Mouse (Mus musculus) megakaryocyte, embryonic 14.5 days (primary cell): ENCODE measurements around the gene Bloc1s5. TPM values are rescaled to one million over a fixed set of nuclear protein-coding genes. Genes with fewer than 3 reads are reported as not detected.

ENCODE experiments used
- H3K27me3 ChIP-seq: replicated peaks from 2 replicates; pipeline ENCODE3; 2012; ENCODE audit warnings: inconsistent platforms
- H3K36me3 ChIP-seq: replicated peaks from 2 replicates; pipeline ENCODE3; 2012; ENCODE audit warnings: low read length, inconsistent platforms, mixed read lengths
- H3K4me1 ChIP-seq: 2 replicates; pipeline ENCODE4 v1.6.1; 2012; ENCODE audit warnings: inconsistent platforms
- H3K4me3 ChIP-seq: replicated peaks from 2 replicates; pipeline ENCODE3; 2012; ENCODE audit warnings: moderate library complexity, mild to moderate bottlenecking, inconsistent platforms
- H3K9me3 ChIP-seq: 2 replicates; pipeline ENCODE4 v1.6.1; 2012; ENCODE audit warnings: inconsistent platforms
- FLI1 ChIP-seq: IDR thresholded peaks from 2 replicates; pipeline ENCODE4 v1.6.1; 2012; ENCODE audit warnings: low read length, inconsistent platforms, mixed read lengths
- GATA1 ChIP-seq: IDR thresholded peaks from 3 replicates; pipeline ENCODE4 v1.6.1; 2012; ENCODE audit warnings: mixed read lengths, low read length, inconsistent platforms, borderline replicate concordance
- polyA plus RNA-seq: library from polyadenylated mRNA; stranded (reverse); fragments of >175 nt; gene quantifications from 2 replicates; pipeline ENCODE4 v1.2.3, GENCODE M21; 2012; ENCODE audit warnings: low replicate concordance; ENCODE audit not compliant: insufficient read depth

The Bloc1s5 gene
- polyA plus RNA-seq, 1 experiment: 6.2 TPM

GRCm38 (mm10) chr13:38649069-38649468, 14.2 kb upstream of the Bloc1s5 start:
- Histone ChIP-seq H3K9me3 (no peaks in the 10 kb centered on the region), H3K4me3 (no peak overlapping the region), H3K4me1 (peaks cover 4% of the 10 kb centered on the region), H3K36me3 (peaks cover 94% of the 10 kb centered on the region), H3K27me3 (no peaks in the 10 kb centered on the region)
- TF ChIP-seq GATA1: no peak
- TF ChIP-seq FLI1: no peak

DNA sequence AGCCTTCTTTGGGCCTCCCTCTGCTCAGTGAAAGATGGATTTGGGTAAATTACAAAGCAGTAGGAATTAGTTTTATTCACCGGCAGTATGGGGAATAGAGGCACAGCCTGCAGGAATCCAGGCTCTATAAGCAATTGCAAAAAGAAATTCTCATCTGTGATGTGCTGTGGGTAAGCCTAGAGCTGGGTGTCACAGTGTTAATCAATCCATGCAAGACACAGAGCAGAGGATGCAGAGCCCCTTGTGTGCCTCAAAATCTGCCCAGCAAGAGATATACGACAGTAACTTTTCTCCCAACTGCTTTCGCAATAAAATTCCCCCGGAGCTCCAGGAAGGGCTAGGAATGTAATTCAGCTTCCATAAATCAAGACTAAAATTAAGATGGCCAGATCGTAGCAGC, 6.5 kb upstream of the Bloc1s5 start:
- peaks cover 35% of the 10 kb centered on the region for H3K36me3 ChIP-seq
- H3K4me1 ChIP-seq: no peaks in the 10 kb centered on the region; the same call in 1 of the 2 replicates
- H3K4me3 ChIP-seq: no peak overlapping the region
- H3K27me3 ChIP-seq: no peaks in the 10 kb centered on the region
- H3K9me3 ChIP-seq: no peaks in the 10 kb centered on the region
- TF ChIP-seq GATA1 (no peak), FLI1 (no peak)

DNA sequence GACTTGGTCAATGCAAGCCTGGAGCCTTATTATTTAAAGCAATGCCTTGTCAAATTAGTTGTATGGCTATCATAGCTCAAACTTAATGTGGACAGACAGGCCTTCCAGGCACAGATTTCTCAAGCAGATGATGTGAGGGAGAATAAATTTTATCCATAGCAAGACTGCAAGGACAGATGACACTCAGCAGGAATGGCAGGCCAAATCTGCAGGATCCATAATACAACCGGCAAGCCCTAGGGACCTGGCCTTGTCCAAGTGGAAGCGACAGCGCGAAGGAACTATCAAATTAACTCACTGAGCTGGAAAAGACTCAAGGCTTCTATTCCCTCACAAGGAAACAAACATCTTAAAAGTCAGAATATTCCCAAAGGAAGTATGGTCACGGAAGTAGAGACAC, 6.1 kb upstream of the Bloc1s5 start:
- Histone ChIP-seq H3K4me3 (no peak overlapping the region), H3K4me1 (no peaks in the 10 kb centered on the region; the same call in 1 of the 2 replicates), H3K36me3 (peaks cover 31% of the 10 kb centered on the region), H3K9me3 (no peaks in the 10 kb centered on the region), H3K27me3 (no peaks in the 10 kb centered on the region)
- TF ChIP-seq GATA1: no peak
- TF ChIP-seq FLI1: no peak

DNA sequence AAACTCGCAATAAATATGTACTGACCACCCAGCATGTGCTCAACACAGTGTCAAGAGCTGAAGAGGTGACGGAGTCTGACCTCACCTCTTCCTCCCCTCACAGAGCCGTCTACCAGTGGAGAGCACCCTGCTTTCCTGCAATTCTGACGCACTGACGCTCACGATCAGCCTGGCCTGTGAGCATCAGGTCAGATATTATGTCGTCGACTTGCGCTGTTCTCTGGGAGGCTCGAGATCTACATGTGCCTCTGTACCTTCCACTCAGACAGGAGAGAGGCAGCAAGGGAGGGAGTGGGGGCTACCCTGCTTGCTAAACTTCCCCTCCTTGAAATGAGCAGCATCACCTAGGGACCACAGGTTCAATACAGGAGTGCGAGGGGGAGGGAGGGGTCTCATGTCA, 3.8 kb upstream of the Bloc1s5 start:
- TF ChIP-seq FLI1 (no peak), GATA1 (no peak)

DNA sequence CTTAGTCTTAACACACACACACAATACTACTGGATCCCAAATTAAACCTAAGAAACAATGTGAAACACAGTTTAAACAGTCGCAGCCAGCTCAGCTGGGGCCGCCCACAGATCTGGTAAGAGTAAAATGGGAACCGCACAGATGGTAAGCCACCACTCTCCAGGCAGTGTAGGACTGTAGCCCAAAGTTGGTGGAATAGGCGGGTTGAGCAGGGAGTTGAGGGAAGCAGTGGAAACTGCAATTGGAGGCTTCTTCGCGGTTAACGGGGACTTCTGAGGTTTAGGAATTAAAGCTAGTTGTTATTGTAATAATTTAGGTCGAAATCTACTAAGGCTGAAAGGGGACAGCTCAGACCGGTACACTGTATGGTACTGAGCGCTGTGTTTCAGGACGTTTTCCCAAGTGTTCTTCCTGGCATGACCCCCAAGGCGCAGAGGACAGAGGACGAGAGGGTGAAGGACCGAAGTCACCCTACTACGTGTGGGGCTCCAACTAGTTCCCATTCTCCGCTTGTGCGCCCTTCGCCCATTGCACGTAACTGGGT, 581 bp downstream of the Bloc1s5 start:
- peaks cover 11% of the 10 kb centered on the region for H3K36me3 ChIP-seq
- H3K4me1 ChIP-seq: peaks cover 15% of the 10 kb centered on the region
- TF ChIP-seq FLI1 (no peak), GATA1 (no peak)
- H3K9me3 ChIP-seq: no peaks in the 10 kb centered on the region
- peak overlapping the region; percentile 93 for H3K4me3 ChIP-seq
- no peaks in the 10 kb centered on the region for H3K27me3 ChIP-seq

More for the DNA sequence above, 3.8 kb upstream of the Bloc1s5 start:
- peaks cover 9% of the 10 kb centered on the region for H3K36me3 ChIP-seq
- H3K4me1 ChIP-seq: peaks cover 14% of the 10 kb centered on the region
- H3K27me3 ChIP-seq: no peaks in the 10 kb centered on the region
- H3K4me3 ChIP-seq: peak overlapping the region; percentile 12
- H3K9me3 ChIP-seq: no peaks in the 10 kb centered on the region

DNA sequence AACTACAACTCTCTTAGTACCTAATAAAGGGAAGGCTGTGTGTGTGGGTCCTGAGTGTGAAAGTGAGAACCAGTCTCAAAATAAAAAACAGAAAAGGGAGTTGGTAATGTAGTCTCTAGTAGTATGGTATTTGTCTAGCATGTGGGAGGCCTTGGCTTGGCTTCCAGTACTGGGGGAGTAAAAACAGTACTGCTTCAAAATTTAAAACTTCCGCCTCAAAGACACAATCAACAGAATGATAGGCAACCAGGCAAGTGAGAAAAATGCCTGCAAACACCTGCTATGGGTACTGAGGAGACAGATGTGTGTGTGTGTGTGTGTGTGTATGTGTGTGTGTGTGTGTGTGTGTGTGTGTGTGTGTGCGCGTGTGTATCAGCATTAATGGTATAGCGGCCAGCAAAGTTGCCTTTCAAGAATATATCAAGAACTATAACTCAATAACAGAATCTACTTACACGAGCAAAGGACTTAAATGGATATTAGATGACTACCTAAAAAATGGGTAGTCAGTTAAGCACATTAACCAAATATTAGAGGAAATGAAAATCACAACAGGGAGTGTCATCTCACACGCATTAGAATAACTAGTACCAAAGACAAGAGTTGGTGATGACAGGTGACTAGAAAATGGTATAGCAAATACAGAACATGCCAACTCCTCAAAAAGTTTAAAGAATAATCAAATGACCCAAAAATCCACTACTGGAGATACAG, 1.5 kb downstream of the Bloc1s5 start:
- no peak overlapping the region for H3K4me3 ChIP-seq
- peaks cover 17% of the 10 kb centered on the region for H3K36me3 ChIP-seq
- H3K4me1 ChIP-seq: peaks cover 15% of the 10 kb centered on the region
- H3K9me3 ChIP-seq: no peaks in the 10 kb centered on the region
- TF ChIP-seq GATA1 (no peak), FLI1 (no peak)
- H3K27me3 ChIP-seq: no peaks in the 10 kb centered on the region

- Histone ChIP-seq H3K36me3 (peaks cover 17% of the 10 kb centered on the region), H3K9me3 (no peaks in the 10 kb centered on the region), H3K4me1 (peaks cover 15% of the 10 kb centered on the region), H3K27me3 (no peaks in the 10 kb centered on the region), H3K4me3 (no peak overlapping the region)
- TF ChIP-seq FLI1: no peak
- no peak for TF ChIP-seq GATA1
These were observed 2.4 kb downstream of the Bloc1s5 start for GRCm38 (mm10) chr13:38632556-38632955.

- H3K9me3 ChIP-seq: peaks cover 5% of the 10 kb centered on the region
These were observed 8.7 kb downstream of the Bloc1s5 start for GRCm38 (mm10) chr13:38626229-38626525.

DNA sequence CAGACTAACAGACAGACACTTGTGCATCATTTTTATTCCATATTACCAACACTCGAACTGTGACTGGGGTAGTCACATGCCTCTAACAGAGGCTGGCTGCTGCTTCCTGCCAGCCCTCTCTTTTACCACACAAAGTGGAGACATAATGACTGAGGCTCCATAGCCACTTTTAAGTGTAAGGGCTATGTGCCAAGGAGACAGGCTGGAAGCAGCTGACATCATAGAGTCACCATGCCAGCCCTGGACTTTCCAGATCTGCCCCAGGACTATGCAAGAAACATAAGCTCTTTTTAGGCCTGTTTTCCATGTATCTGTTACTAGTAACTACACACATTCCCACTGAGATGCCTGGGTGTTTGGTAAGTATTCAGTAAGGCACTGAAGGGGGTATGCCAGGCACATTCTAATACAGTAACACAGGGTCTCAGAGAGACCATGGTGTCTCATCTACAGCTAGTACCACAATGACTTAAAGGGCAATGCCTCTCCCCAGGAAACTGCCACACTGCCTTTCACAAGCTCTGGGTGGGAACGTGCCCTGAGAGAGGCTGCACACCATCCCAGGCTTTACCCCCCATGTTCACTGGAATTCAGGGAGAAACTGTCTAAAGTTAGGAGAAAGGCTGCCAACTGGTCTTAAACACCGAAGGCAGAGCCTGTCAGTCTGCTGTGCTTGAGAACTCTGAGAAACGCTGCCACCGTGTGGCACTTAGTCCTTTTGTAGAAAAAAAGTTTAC, 9.2 kb downstream of the Bloc1s5 start:
- peaks cover 11% of the 10 kb centered on the region; the same call in 1 of the 2 replicates for H3K4me1 ChIP-seq
- H3K4me3 ChIP-seq: no peak overlapping the region
- TF ChIP-seq FLI1 (no peak), GATA1 (no peak)
- peaks cover 33% of the 10 kb centered on the region for H3K36me3 ChIP-seq
- peaks cover 6% of the 10 kb centered on the region for H3K9me3 ChIP-seq
- no peaks in the 10 kb centered on the region for H3K27me3 ChIP-seq

More at GRCm38 (mm10) chr13:38626229-38626525, 8.7 kb downstream of the Bloc1s5 start:
- Histone ChIP-seq H3K4me3 (no peak overlapping the region), H3K27me3 (no peaks in the 10 kb centered on the region), H3K36me3 (peaks cover 33% of the 10 kb centered on the region), H3K4me1 (peaks cover 11% of the 10 kb centered on the region; the same call in 1 of the 2 replicates)
- no peak for TF ChIP-seq FLI1
- TF ChIP-seq GATA1: no peak
